Mouse (Mus musculus) bone marrow macrophage, adult 2 months (primary cell): Measurements from ENCODE around the gene Mus81.

ENCODE experiments used
- CTCF ChIP-seq: IDR thresholded peaks from 2 replicates; pipeline ENCODE4 v1.5.1; 2012; ENCODE audit warnings: low read depth, mild to moderate bottlenecking, low read length, moderate library complexity
- POLR2A ChIP-seq: IDR thresholded peaks from 2 replicates; pipeline ENCODE4 v1.6.1; 2012; ENCODE audit warnings: mild to moderate bottlenecking, low read depth, low read length, borderline replicate concordance

DNA sequence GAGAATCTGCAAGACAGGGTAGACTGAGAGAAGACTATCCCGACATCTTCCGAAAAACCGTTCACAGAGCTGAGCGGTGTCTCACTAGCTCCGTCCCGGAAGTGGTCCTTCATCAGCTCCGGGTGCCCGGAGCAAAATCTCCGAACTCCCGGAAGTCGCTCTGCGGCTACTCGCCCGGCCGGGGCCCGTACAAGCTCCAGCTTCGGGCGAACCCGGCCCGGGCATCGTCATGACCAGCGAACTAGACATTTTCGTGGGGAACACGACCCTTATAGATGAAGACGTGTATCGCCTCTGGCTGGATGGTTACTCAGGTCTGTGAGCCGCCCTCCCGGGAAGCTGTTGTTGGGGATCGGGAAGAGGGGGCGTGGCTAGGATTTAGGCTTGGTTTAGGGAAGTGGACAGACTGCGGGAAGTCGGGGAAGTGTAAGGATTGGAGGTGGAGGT lies 27.7 kb downstream of the Mus81 start, which contains the start of gene Fibp:
- TF ChIP-seq CTCF (no peak), POLR2A (peak; percentile 93)
